Mouse (Mus musculus) E14TG2a.4 (cell line): ENCODE data around the gene Camk2d.

Experiments used
- H3K27me3 ChIP-seq: 2 replicates; pipeline ENCODE4 v1.6.1; 2014; ENCODE audit warnings: low read length, control low read depth; ENCODE audit not compliant: insufficient read depth
- H3K36me3 ChIP-seq: 2 replicates; pipeline ENCODE4 v1.6.1; 2014; ENCODE audit warnings: low read length, control low read depth; ENCODE audit not compliant: insufficient read depth
- H3K4me1 ChIP-seq: replicated peaks from 2 replicates; pipeline ENCODE4 v1.6.1; 2014; ENCODE audit warnings: low read depth, low read length, control low read depth
- H3K4me3 ChIP-seq: replicated peaks from 2 replicates; pipeline ENCODE4 v1.5.1; 2014; ENCODE audit warnings: mild to moderate bottlenecking, low read length
- H3K9me3 ChIP-seq: 2 replicates; pipeline ENCODE4 v1.6.1; 2014; ENCODE audit warnings: low read length, control low read depth
- CTCF ChIP-seq: conservative IDR thresholded peaks from 2 replicates; pipeline ENCODE4 v1.5.1; 2014; ENCODE audit warnings: low read length
- NANOG ChIP-seq: IDR thresholded peaks from 2 replicates; pipeline ENCODE4 v1.6.1; 2014; ENCODE audit warnings: borderline replicate concordance, low read length, mixed read lengths
- POU5F1 ChIP-seq: IDR thresholded peaks from 2 replicates; pipeline ENCODE4 v1.6.1; 2014; ENCODE audit warnings: low read length, borderline replicate concordance

Gene Camk2d

GRCm38 (mm10) chr3:126771541-126771940, 175.4 kb downstream of the Camk2d start:
- Histone ChIP-seq H3K27me3 (no peaks in the 10 kb centered on the region), H3K4me1 (no peaks in the 10 kb centered on the region), H3K9me3 (peaks cover 12% of the 10 kb centered on the region; the same call in 1 of the 2 replicates), H3K4me3 (no peak overlapping the region), H3K36me3 (no peaks in the 10 kb centered on the region)
- TF ChIP-seq CTCF (peak; percentile 95), NANOG (no peak)

DNA sequence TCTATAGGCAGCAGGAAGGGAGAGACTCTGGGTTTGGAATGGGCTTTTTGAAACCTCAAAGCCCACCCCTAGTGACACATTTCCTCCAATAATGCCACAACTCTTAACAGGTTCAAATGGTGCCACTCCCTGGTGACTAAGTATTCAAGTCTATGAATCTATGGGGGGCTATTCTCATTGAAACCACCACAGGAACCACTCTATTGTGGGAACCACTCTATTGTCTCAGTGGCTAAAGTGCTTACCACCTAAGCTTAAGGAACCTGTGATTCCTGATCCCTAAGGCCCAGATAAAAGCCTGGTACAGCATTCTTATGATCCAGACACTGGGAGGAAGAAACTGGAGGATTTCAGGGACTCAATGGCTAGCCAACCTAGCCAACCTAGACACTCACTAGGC, 179.9 kb downstream of the Camk2d start:
- no peak for TF ChIP-seq CTCF
- peak; percentile 24; the same call in 1 of the 2 replicates for TF ChIP-seq NANOG
- no peak overlapping the region for H3K4me3 ChIP-seq
- peaks cover 12% of the 10 kb centered on the region; the same call in 1 of the 2 replicates for H3K9me3 ChIP-seq
- no peaks in the 10 kb centered on the region for H3K4me1 ChIP-seq
- no peaks in the 10 kb centered on the region for H3K36me3 ChIP-seq
- no peaks in the 10 kb centered on the region for H3K27me3 ChIP-seq

GRCm38 (mm10) chr3:126777101-126777500, 181.0 kb downstream of the Camk2d start:
- TF ChIP-seq POU5F1 (no peak), NANOG (no peak), CTCF (no peak)
- Histone ChIP-seq H3K4me1 (no peaks in the 10 kb centered on the region), H3K27me3 (no peaks in the 10 kb centered on the region), H3K9me3 (peaks cover 12% of the 10 kb centered on the region; the same call in 1 of the 2 replicates), H3K36me3 (no peaks in the 10 kb centered on the region), H3K4me3 (no peak overlapping the region)

DNA sequence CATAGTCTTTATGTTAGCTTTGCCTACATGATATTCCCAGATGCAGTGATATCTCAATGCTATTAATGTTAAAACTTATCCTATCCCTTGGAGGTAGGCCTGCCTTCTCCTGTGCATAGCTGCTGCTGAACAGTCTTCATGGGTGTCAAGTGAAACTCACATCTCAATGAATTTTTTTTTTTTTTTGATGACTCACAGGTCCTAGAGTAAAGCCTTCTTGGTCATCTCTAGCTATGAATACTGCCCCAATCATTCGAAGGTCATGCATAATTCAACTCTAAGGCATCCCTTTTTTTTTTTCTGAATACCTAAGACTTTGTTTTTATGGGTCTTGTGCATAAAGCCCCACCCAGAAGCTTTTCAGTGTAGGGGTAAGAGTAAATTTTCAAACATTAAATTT, 181.8 kb downstream of the Camk2d start:
- Histone ChIP-seq H3K4me3 (no peak overlapping the region), H3K27me3 (no peaks in the 10 kb centered on the region), H3K36me3 (no peaks in the 10 kb centered on the region), H3K4me1 (no peaks in the 10 kb centered on the region), H3K9me3 (peaks cover 12% of the 10 kb centered on the region; the same call in 1 of the 2 replicates)
- TF ChIP-seq NANOG (no peak), CTCF (no peak), POU5F1 (no peak)

DNA sequence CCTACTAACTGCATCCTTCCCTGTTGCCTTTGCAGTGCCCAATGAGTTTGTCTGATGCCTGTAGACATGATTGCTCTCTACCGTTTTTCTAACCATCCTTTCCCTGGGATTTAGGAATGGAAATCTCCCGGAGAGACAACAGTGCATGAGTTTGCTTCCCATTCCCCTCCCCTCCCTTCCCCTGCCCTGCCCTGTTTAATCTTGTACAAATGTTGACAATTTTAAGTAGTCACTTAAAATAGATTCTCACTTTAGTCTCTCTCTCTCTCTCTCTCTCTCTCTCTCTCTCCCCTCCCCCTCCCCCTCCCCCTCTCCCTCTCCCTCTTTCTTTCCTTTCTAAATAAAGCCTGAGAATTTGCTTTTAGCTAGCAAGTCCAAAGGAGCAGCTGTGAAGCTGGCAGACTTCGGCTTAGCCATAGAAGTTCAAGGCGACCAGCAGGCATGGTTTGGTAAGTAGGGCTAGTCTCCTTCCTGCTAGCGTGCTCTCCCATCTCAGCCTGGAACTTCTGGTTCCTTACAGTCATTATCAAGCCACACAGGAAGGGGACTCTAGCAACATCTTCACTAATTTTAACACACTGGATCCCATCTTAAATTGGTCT, 184.0 kb downstream of the Camk2d start:
- no peak for TF ChIP-seq NANOG
- no peak for TF ChIP-seq CTCF
- TF ChIP-seq POU5F1: no peak
- H3K36me3 ChIP-seq: no peaks in the 10 kb centered on the region

DNA sequence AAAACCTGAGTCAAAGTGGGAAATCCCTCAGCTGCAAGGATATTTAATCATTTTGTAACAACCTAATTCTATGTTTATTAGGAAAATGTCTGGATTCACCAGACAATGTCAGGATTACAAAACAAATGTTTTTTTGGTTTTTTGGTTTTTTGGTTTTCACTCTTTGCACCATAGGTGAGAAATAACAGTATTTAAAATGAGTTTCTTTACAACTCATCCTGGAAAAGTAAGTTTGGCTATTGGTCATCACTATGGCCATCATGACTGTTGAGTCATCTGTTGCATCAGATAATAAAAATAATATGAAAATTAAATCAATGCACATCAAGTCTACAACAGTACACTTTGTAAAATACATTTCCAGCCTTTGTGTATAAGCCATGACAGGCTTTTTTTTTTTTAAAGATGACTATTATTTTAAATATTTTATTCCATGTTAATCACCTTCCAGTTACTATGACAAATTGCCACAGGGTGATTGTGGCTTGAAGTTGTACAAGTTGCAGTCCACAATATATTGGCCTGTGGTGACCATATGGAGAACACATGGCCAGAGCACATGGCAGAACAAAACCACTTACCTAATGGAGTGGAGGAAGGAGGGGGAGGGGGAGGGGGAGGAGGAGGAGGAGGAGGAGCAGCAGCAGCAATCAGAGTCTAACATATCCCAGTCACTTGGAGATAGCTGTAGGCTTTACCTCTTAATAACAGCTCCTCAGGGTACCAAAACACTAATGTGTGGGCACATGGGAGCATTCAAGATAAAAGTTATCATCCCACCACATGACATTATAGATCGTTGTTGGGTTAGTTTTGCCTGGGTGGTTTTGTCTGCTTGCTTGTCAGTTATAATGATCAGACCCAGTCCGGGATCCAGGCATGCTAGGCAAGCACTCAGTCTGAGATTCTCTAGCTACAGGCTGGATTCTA, 197.2 kb downstream of the Camk2d start:
- H3K36me3 ChIP-seq: no peaks in the 10 kb centered on the region
- no peak for TF ChIP-seq POU5F1
- TF ChIP-seq CTCF: no peak
- TF ChIP-seq NANOG: no peak
- H3K4me1 ChIP-seq: no peaks in the 10 kb centered on the region
- H3K9me3 ChIP-seq: no peaks in the 10 kb centered on the region
- H3K27me3 ChIP-seq: no peaks in the 10 kb centered on the region
- H3K4me3 ChIP-seq: no peak overlapping the region

More for the DNA sequence above, 184.0 kb downstream of the Camk2d start:
- Histone ChIP-seq H3K4me3 (no peak overlapping the region), H3K27me3 (no peaks in the 10 kb centered on the region), H3K9me3 (peaks cover 10% of the 10 kb centered on the region; the same call in 1 of the 2 replicates), H3K4me1 (no peaks in the 10 kb centered on the region)

DNA sequence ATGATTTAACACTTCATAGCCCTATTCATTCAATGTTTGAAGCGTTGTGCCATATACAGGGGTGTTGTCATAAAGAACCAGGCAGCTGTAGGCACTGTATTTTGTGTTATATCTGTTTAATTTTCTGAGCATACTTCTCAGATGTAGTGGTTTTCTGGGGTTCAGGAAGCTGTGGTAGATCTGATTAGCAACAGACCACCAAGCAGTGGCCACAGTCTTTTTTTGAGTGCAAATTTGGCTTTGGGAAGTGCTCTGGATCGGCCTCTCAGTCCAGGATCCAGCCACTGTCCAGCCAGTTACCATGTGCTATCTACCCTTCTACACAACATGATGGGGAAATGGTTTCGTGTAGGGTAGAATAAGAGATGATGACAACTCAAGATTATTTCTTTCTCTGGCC, 199.8 kb downstream of the Camk2d start:
- Histone ChIP-seq H3K27me3 (no peaks in the 10 kb centered on the region), H3K9me3 (no peaks in the 10 kb centered on the region), H3K4me3 (no peak overlapping the region), H3K36me3 (no peaks in the 10 kb centered on the region), H3K4me1 (no peaks in the 10 kb centered on the region)
- TF ChIP-seq CTCF (no peak), POU5F1 (no peak), NANOG (no peak)

DNA sequence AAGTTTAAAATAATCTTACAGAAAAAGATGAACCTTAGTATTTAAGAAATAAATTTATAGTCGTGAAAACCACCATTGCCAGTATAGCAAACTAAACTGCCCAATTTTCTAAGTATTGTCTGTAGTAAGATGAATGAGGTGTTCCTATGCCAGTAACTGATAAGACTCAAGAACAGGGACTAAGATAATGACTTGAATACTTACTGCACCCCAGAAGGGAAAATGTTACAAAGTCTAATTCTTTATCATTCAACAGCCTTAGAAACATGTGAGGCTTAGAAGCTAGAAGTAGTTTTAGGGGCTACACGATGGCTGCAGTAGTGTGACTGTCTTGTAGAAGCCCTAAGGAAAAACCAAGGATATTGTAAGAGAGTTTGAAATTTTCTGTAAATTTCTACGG, 200.9 kb downstream of the Camk2d start:
- H3K4me3 ChIP-seq: no peak overlapping the region
- H3K4me1 ChIP-seq: no peaks in the 10 kb centered on the region
- H3K36me3 ChIP-seq: no peaks in the 10 kb centered on the region
- TF ChIP-seq NANOG (no peak), CTCF (no peak), POU5F1 (no peak)
- no peaks in the 10 kb centered on the region for H3K27me3 ChIP-seq
- no peaks in the 10 kb centered on the region for H3K9me3 ChIP-seq

- Histone ChIP-seq H3K4me3 (no peak overlapping the region), H3K9me3 (no peaks in the 10 kb centered on the region), H3K27me3 (no peaks in the 10 kb centered on the region), H3K36me3 (no peaks in the 10 kb centered on the region), H3K4me1 (no peaks in the 10 kb centered on the region)
- TF ChIP-seq CTCF (no peak), POU5F1 (no peak), NANOG (no peak)
Observed at GRCm38 (mm10) chr3:126797810-126798209, 201.7 kb downstream of the Camk2d start.
